Mouse (Mus musculus) cerebellum, postnatal 4 days (tissue): ENCODE results near the gene Plin5.
"Not testable (repeated sequence)": the region's sequence is repeated elsewhere in the genome, so short reads cannot be mapped to it uniquely, and the experiment has no call there.

Source experiments
- DNase-seq, 2 experiments: peaks; one replicate each; pipeline ENCODE4 v3.0.0; 2022; ENCODE audit warnings: low spot score in 2 of 2, mixed read lengths in 1 of 2

Gene Plin5

GRCm38 (mm10) chr17:56108334-56109044 is 8.9 kb downstream of the Plin5 start:
- no peak for DNase-seq

DNA sequence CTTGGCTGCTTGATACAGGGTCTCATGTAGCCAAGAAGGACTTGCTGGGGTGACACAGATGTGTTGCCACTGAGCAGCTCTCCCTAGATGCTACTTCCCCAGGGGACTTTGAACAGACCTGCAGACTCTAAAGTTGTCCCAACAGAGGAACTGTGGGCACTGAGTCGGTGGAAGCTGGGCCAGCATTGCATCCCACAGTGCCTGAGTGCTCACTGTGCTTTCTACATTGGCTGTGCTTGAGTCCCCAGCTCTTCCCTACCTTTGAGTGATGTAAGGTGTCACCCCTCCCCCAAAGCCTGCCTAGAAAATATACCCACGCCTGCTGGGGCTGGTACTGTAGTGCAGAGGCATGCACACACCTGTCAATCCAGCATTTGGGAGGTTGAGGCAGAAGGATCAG is 9.7 kb downstream of the Plin5 start:
- no peak for DNase-seq

GRCm38 (mm10) chr17:56106981-56107380 is 10.4 kb downstream of the Plin5 start:
- DNase-seq, result no peak

DNA sequence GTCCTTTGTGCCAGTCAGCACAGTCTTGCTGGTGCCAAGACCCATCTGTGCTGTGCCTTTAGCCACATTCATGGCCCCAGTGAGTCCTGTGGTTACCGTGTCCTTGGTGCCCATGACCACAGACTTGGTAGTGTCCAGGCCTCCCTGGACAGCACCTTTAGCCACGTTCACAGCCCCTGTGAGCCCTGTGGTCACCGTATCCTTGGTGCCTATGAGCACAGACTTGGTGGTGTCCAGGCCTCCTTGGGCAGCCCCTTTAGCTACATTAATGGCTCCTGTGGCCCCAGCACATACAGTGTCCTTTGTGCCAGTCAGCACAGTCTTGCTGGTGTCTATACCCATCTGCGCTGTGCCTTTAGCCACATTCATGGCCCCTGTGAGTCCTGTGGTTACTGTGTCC is 11.0 kb downstream of the Plin5 start:
- not testable (repeated sequence) for DNase-seq

GRCm38 (mm10) chr17:56104821-56105220 is 12.6 kb downstream of the Plin5 start:
- DNase-seq, result not testable (repeated sequence)

- DNase-seq, result no peak
Observed at GRCm38 (mm10) chr17:56103465-56104285, 13.7 kb downstream of the Plin5 start.

DNA sequence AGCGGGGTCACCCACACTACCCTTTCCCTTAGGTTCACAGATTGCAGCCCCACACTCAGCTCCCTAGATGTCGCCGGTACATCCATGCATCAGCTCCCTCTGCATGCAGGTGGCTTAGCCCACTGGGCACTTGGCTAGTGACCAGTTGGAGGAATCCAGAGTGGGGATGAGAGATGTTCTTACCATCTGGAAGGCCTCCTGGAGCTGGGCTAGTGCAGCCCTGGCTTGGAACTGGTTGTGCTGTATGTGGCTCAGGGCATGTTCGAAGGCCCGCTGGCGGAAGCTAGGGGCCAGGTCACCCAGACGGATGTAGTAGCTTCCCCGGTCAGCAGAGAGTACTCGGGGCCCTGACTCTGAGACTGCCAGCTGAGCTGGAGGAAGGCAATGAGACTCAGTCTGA is 14.5 kb downstream of the Plin5 start:
- no peak for DNase-seq

- no peak for DNase-seq
Observed at GRCm38 (mm10) chr17:56102158-56102557, 15.2 kb downstream of the Plin5 start.

DNA sequence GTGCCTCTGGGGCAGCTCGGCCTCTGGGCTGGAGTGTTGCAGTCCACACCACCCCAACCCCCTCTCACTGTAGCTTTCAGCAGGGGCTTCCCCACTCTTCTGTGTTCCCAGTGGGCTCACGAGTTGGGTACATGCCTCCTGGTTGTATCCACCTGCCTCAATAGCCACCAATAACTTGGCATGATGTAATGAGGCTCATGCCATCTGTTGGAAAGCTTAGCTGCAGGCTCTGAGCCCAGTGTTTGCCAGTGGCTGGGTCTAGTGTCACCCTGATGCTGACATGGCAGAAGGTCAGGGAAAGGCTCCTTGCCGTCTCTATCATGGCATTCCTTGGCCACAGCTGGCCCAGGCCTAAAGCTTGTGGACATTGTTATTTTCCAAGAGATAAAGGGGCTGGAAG is 16.6 kb downstream of the Plin5 start:
- DNase-seq, result no peak

GRCm38 (mm10) chr17:56098711-56099572 is 18.5 kb downstream of the Plin5 start:
- DNase-seq, result no peak

DNA sequence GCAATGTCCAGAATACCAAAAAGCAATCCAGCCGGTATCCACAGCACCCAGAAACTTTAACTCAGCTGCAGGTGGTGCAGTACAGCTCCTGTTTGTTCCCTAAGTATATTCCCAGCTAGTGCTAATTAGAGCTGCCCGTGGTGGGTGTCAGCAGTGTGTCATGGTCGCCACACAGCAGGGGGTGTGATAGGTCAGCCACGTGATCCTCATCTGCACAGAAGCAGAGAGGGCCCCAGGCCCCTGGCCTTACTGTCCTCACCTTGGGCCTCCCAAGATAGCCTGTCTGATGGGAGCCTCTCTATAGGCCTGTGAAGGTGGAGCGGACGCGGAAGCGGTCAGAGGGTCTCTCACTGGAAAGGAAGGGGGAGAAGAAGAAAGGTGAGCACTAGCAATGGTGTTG is 19.2 kb downstream of the Plin5 start:
- DNase-seq, result no peak

DNA sequence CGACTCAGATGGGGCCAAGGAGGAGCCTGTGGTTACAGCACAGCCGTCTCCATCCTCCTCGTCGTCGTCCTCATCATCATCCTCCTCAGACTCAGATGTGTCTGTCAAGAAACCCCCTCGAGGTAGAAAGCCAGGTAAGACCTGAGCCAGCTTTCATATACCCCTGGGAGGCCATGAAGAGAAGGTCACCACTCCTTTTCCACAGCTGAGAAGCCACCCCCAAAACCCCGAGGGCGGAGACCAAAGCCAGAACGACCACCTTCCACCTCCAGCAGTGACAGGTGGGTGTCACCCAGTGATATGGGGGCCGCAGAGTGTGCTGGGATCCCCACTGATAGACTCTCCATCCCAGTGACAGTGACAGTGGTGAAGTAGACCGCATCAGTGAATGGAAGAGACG is 20.5 kb downstream of the Plin5 start:
- DNase-seq, result no peak

DNA sequence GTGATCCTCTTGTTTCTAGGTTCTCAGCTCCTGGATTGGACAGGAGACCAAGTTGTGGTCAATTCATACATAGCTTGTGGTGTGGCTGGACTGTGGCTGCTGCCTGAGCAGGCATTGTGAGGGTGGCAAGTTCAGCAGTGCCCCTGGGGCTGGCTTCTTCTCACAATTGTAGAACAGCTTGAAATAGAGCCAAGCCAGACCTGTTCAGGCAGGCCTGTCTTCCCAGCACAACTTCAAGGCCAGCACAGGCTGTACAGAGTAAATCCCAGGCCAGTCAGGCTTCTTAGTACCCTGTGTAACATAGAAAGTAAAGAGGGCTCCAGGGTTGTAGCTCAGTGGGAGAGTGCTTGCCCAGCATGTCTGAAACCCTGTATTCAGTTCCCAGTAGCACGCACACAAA is 24.6 kb downstream of the Plin5 start:
- DNase-seq, result no peak

- no peak for DNase-seq
Observed at GRCm38 (mm10) chr17:56092312-56092711, 25.1 kb downstream of the Plin5 start.

DNA sequence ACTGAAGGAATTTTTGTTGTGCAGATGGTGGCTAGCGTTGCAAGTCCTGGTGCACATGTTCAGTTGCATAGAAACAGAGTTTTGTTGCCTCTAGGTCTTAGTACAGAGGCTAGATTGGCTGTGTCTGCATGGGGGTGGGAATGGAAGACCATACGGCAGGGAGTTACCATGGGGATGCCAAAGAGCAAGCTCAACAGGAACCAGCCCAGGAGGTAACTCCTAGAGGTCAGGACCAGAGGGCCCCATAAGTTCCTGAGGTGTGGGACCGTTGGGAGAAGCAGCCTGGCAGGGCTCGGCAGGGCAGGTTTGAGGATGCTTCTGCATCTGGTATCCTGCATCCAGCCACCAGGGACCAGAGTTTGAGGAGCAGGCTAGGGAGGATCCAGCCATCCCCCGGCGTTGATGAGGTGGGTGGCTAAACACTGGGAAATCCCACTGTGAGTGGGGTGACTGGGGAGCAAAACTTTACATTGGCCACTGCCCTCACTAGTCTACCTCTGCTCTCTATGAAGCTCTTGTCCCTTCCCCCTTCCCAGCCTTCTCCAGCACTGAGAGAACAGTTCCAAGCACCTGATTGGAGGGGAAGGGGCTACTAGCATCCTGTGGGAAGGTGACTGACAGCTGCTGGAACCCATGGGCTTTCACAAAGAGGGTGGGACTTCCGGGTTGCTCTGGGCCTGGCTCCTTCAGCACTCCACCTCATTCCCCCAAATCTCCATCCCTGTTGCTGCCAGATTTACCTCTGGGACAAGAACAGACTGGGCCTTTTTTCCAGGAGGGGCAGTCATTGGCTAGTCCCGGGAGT is 36.4 kb downstream of the Plin5 start:
- peak in 1 of 2 experiments; percentile 40 for DNase-seq

- no peak for DNase-seq
Observed at GRCm38 (mm10) chr17:56079921-56080320, 37.5 kb downstream of the Plin5 start.

DNA sequence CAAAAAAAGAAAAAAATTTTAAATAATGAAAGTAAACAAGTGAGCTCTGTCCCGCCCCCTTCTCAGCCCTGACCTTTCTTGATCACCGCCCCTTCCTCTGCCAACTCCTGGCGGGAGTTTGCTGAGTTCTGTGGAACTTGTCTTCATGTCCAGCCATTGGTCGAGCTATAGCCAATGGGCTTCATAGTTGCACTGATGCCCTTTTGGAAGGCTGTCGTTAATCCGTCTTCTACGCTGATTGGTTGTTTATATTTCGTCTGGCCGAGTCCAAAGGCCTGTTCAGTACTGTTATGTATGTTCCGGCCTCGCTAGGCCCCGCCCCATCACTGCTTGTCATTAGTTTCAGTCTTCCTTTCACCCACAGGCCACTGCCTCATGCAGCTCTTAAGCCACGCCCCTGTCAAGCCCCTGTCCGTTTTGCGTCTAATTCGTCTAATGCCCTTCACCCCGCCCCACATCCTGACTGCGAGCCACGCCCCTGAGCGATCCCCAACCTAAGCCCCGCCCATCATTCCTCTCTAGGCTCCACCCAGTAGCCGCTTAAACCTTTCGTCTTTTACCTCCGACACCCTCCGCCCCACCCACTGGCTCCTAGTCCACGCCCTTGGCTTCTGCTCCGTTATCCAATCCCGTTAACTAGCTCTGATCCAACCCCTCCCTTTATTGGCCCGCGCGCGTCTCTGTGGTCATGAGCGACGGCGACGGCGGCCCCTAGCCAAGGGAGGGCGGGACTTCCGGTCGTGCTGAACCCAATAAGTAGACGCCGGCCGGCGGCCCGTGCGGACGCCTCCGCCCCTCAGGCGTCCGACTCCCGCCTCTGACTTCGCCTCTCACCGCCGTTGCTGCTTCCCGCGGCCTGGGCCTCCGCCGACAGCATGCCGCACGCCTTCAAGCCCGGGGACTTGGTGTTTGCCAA is 38.3 kb downstream of the Plin5 start, which contains the start of gene Hdgfl2:
Gene Hdgfl2 (plus strand): TSS at position 755 of the 916 bp plus-strand sequence.
- DNase-seq, result peak; percentile 96 to 99

- not testable (repeated sequence) for DNase-seq
Observed at GRCm38 (mm10) chr17:56078361-56078760, 39.0 kb downstream of the Plin5 start.

- no peak for DNase-seq
Observed at GRCm38 (mm10) chr17:56077523-56077922, 39.9 kb downstream of the Plin5 start.

DNA sequence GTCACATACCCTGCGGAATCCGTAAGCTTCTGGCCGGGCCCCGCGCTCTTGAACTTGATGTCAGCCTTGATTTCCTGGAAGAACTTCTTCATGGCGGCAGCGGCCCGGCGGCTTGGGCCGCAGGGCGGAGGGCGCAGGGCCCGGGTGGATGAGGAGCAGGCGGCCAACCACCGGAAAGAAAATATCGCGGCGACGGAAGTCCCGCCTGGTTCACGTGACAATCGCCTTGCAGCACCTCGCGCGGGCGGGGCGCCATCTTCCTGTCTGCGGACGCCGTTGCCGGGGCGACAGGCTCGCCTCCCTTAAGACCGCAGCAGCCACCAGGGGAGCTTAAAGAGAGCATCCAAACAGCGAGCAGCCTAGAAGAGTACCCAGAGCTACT is 42.6 kb downstream of the Plin5 start, which contains the start of gene Ubxn6:
Gene Ubxn6 (minus strand): TSS at position 202 of the 382 bp plus-strand sequence.
- peak; percentile 95 to 96 for DNase-seq
